Comparison of ENCODE assay signal across 9 mouse cellular contexts in the genomic region with DNA sequence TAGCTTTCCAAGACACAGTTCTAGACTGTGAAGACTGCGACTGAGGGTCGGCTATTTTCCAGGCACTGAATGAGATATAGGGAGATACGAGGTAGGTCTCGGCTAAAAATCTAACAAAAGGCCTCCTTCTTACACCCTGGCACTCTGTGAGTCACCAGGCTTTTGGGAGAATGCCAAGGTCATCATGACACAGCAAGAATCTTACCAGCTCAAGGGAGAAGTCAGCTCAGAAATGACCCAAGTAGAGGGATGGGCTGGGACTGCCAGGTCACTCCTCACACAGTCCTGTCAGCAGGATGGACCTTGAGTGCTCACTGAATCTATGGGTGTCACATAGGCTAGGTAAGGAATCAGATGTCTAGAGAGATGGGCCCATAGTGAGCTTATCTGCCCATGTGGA. TPM values are rescaled to one million over a fixed set of nuclear protein-coding genes. Genes with fewer than 3 reads are reported as not detected.
DNase-seq lines count a peak whose midpoint lies in the region; ATAC-seq and TF ChIP-seq lines count a peak whose summit lies in the region.
"Had no signal": no experiment of that assay in that cellular context is flagged by ENCODE, and none has a peak within 500 bp of the region (broad histone marks: within the 10 kb centered on the region; RNA-seq: fewer than 3 reads in every experiment).

No protein-coding gene starts in this region.

- H3K27me3 ChIP-seq in liver, embryonic 14.5 days (ENCODE audit: control insufficient read depth, insufficient read depth, low read length), result no peaks in the 10 kb centered on the region
- H3K27me3 ChIP-seq in forebrain, embryonic 10.5 days (ENCODE audit: poor library complexity, severe bottlenecking), result no peaks in the 10 kb centered on the region
- H3K27me3 ChIP-seq: hindbrain, embryonic 15.5 days had no signal

- H3K4me3 ChIP-seq in liver, embryonic 14.5 days (ENCODE audit: insufficient read depth in 1 of 2, low read depth in 2 of 2, low read length in 2 of 2), result peak overlapping the region; percentile 53 to 77
- H3K4me3 ChIP-seq in forebrain, embryonic 10.5 days, result no peak overlapping the region
- H3K4me3 ChIP-seq: hindbrain, embryonic 15.5 days had no signal

- no peaks in the 10 kb centered on the region; the same call in 1 of the 2 replicates for H3K36me3 ChIP-seq in liver, embryonic 14.5 days (replicated peaks; ENCODE audit: control insufficient read depth, insufficient read depth, low read depth)
- H3K36me3 ChIP-seq in forebrain, embryonic 10.5 days (replicated peaks), result no peaks in the 10 kb centered on the region

- peak overlapping the region; percentile 72 for H3K9ac ChIP-seq in liver, embryonic 14.5 days (replicated peaks)
- H3K9ac ChIP-seq: hindbrain, embryonic 15.5 days had no signal

- ATAC-seq in erythroid progenitor cell, adult 5-6 weeks (replicated peaks; ENCODE audit: low FRiP score, poor library complexity, severe bottlenecking), result peak; percentile 57
- peak; percentile 73 for ATAC-seq in liver, embryonic 14.5 days (ENCODE audit: insufficient read depth)
- ATAC-seq in cerebellum, adult (ENCODE audit: insufficient number of reproducible peaks, low FRiP score, low TSS enrichment), result no peak

- H3K4me2 ChIP-seq in liver, embryonic 14.5 days (ENCODE audit: low read depth), result peak overlapping the region; percentile 83
- H3K4me2 ChIP-seq: hindbrain, embryonic 15.5 days had no signal

- peaks cover 17 to 40% of the 10 kb centered on the region in 2 experiments for H3K4me1 ChIP-seq in liver, embryonic 14.5 days (replicated peaks; ENCODE audit: control insufficient read depth in 2 of 2, insufficient read depth in 2 of 2, low read length in 1 of 2)
- peaks cover 8% of the 10 kb centered on the region for H3K4me1 ChIP-seq in forebrain, embryonic 10.5 days

- WGBS in liver, embryonic 14.5 days (ENCODE audit: insufficient replicate concordance), result 38% methylated on average over 4 of the region's 4 CpGs
- whole genome bisulfite sequencing in forebrain, embryonic 10.5 days, result 94% methylated on average over 4 of the region's 4 CpGs

- peak; percentile 27 for DNase-seq in testis, postnatal 14 days (ENCODE audit: low spot score)
- no peak for DNase-seq in testis, postnatal 10 days (ENCODE audit: low spot score)
- peak; percentile 78 for DNase-seq in liver, embryonic 14.5 days (ENCODE audit: low read depth in 3 of 3, low spot score in 3 of 3)
- peak; percentile 32 to 59 for DNase-seq in spleen, postnatal 14 days (ENCODE audit: low spot score in 2 of 2)
- no peak for DNase-seq in forebrain, embryonic 10.5 days (ENCODE audit: extremely low spot score, low spot score)
- no peak for DNase-seq in B cell, adult 2 months

- no peak for TF ChIP-seq CTCF in liver, embryonic 14.5 days (IDR thresholded peaks at IDR 0.05; ENCODE audit: low read depth)

- H3K9me3 ChIP-seq in liver, embryonic 14.5 days (ENCODE audit: control insufficient read depth, low read length), result no peaks in the 10 kb centered on the region
- H3K9me3 ChIP-seq in forebrain, embryonic 10.5 days, result no peaks in the 10 kb centered on the region
- H3K9me3 ChIP-seq: hindbrain, embryonic 15.5 days had no signal

- peak overlapping the region; percentile 90 for H3K27ac ChIP-seq in liver, embryonic 14.5 days
- no peak overlapping the region for H3K27ac ChIP-seq in forebrain, embryonic 10.5 days
- H3K27ac ChIP-seq: hindbrain, embryonic 15.5 days had no signal

- peak; percentile 33; the same call in 1 of the 2 replicates for TF ChIP-seq EP300 in liver, embryonic 14.5 days (IDR thresholded peaks at IDR 0.05; ENCODE audit: low read depth)

RNA-seq across cellular contexts. Expression of gene G6pdx, which starts 3.8 kb away (rescaled TPM):
- 63.7 and 64.9 TPM in 2 replicates for total RNA-seq in erythroid progenitor cell, adult 5-6 weeks (2015; ENCODE audit: low replicate concordance)
- 38.5 and 45.2 TPM in 2 replicates for total RNA-seq in erythroid progenitor cell, adult 5-6 weeks (2017; ENCODE audit: low replicate concordance)
- polyA plus RNA-seq in liver, embryonic 14.5 days (2012; rRNA removed), result 26.3 and 28.7 TPM in 2 replicates
- 44.7 and 49.5 TPM in 2 replicates for polyA plus RNA-seq in liver, embryonic 14.5 days (2014; fragmentation: Nextera tagmentation; extraction: Ambion mirVana)
- 53.5 and 55.3 TPM in 2 replicates for polyA plus RNA-seq in forebrain, embryonic 10.5 days (2016; fragmentation: Nextera tagmentation; extraction: Ambion mirVana)

RNA-seq across cellular contexts. Expression of gene Ikbkg, which starts 32.1 kb away (rescaled TPM):
- total RNA-seq in erythroid progenitor cell, adult 5-6 weeks (2015; ENCODE audit: low replicate concordance), result 5.4 and 16.2 TPM in 2 replicates
- total RNA-seq in erythroid progenitor cell, adult 5-6 weeks (2017; ENCODE audit: low replicate concordance), result 12.8 and 16.8 TPM in 2 replicates
- 6.9 and 13.2 TPM in 2 replicates for polyA plus RNA-seq in liver, embryonic 14.5 days (2012; rRNA removed)
- 18.5 and 23.0 TPM in 2 replicates for polyA plus RNA-seq in liver, embryonic 14.5 days (2014; fragmentation: Nextera tagmentation; extraction: Ambion mirVana)
- polyA plus RNA-seq in forebrain, embryonic 10.5 days (2016; fragmentation: Nextera tagmentation; extraction: Ambion mirVana), result 18.9 and 20.9 TPM in 2 replicates

RNA-seq across cellular contexts. Expression of gene Fam3a, which starts 32.1 kb away (rescaled TPM):
- 6.3 and 12.3 TPM in 2 replicates for total RNA-seq in erythroid progenitor cell, adult 5-6 weeks (2015; ENCODE audit: low replicate concordance)
- total RNA-seq in erythroid progenitor cell, adult 5-6 weeks (2017; ENCODE audit: low replicate concordance), result 0.68 and 3.6 TPM in 2 replicates
- polyA plus RNA-seq in liver, embryonic 14.5 days (2012; rRNA removed), result 7.5 and 7.8 TPM in 2 replicates
- 7.1 and 7.5 TPM in 2 replicates for polyA plus RNA-seq in liver, embryonic 14.5 days (2014; fragmentation: Nextera tagmentation; extraction: Ambion mirVana)
- 22.8 and 23.7 TPM in 2 replicates for polyA plus RNA-seq in forebrain, embryonic 10.5 days (2016; fragmentation: Nextera tagmentation; extraction: Ambion mirVana)

RNA-seq across cellular contexts. Expression of gene Slc10a3, which starts 52.0 kb away (rescaled TPM):
- 1.8 and 9.6 TPM in 2 replicates for total RNA-seq in erythroid progenitor cell, adult 5-6 weeks (2015; ENCODE audit: low replicate concordance)
- total RNA-seq in erythroid progenitor cell, adult 5-6 weeks (2017; ENCODE audit: low replicate concordance), result 2.2 TPM in 1 of 2 replicates, not detected in the other
- polyA plus RNA-seq in liver, embryonic 14.5 days (2012; rRNA removed), result 4.5 and 5.1 TPM in 2 replicates
- 6.5 and 6.9 TPM in 2 replicates for polyA plus RNA-seq in liver, embryonic 14.5 days (2014; fragmentation: Nextera tagmentation; extraction: Ambion mirVana)
- polyA plus RNA-seq in forebrain, embryonic 10.5 days (2016; fragmentation: Nextera tagmentation; extraction: Ambion mirVana), result 10.6 and 12.5 TPM in 2 replicates

RNA-seq across cellular contexts. Expression of gene Ubl4a, which starts 52.2 kb away (rescaled TPM):
- 32.4 and 36.9 TPM in 2 replicates for total RNA-seq in erythroid progenitor cell, adult 5-6 weeks (2015; ENCODE audit: low replicate concordance)
- 5.3 and 11.0 TPM in 2 replicates for total RNA-seq in erythroid progenitor cell, adult 5-6 weeks (2017; ENCODE audit: low replicate concordance)
- 19.2 and 19.7 TPM in 2 replicates for polyA plus RNA-seq in liver, embryonic 14.5 days (2012; rRNA removed)
- polyA plus RNA-seq in liver, embryonic 14.5 days (2014; fragmentation: Nextera tagmentation; extraction: Ambion mirVana), result 45.5 and 49.1 TPM in 2 replicates
- polyA plus RNA-seq in forebrain, embryonic 10.5 days (2016; fragmentation: Nextera tagmentation; extraction: Ambion mirVana), result 64.3 and 67.3 TPM in 2 replicates

Comparison
In these comparisons a context has a peak if more than half of its experiments do, and no peak if none do; other contexts are left out.
1. DNase-seq: peak in testis, postnatal 14 days (single experiment), liver, embryonic 14.5 days (3 of 3) and spleen, postnatal 14 days (2 of 2); none in testis, postnatal 10 days (single experiment), forebrain, embryonic 10.5 days (single experiment) and B cell, adult 2 months (0 of 2).